Mouse (Mus musculus): Measurements from ENCODE around the gene Zfp710. TPM values are rescaled to one million over a fixed set of nuclear protein-coding genes. Genes with fewer than 3 reads are reported as not detected.
A peak's percentile ranks its signal among the peaks of the same experiment; 100 is the strongest.

The Zfp710 gene
- polyA plus RNA-seq, 1 experiment from 2014 or later: 10.3 TPM

DNA sequence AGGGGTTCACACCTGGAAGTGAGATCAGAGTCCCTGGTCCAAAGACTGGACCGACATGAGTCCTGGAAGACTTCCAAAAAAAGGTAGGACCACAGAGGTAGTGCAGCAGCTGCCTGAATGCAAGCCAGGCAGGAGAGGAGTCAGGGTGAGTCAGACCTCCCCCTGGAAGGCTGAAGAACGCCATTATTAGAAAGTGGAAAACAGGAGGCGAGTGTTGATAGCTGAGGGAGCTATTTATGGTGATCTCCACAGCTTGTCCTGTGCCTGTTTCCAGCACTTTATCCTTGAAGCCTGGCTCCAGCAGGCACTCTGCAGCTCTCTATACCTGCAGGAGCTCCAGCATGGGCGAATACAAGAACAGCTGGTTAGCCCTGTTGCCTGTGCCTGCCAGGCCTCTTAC lies 94.6 kb downstream of the Zfp710 start:
- WGBS: 52% methylated on average over 4 of the region's 4 CpGs

DNA sequence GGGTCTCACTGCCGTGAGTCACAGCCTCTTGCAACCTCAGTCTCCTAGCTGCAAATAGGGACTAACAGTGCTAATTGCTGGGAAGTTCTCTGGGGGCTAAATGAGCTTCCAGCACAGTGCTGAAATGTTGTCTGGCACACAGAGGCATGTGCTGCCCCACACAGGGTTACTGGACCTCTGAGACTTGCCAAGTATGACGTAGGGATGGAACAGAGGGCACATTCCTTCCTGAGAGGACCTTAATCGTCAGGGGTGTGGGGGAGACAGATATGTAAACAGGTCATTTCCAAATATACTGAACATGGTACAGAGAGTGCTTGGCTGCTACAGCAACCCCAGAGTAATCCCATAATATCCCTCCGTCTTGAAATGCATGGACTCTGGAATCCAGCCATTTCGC lies 96.5 kb downstream of the Zfp710 start:
- 41% methylated on average over 5 of the region's 5 CpGs for WGBS
- ATAC-seq (ENCODE audit: low FRiP score, low TSS enrichment) (peak; percentile 69), DNase-seq (ENCODE audit: low spot score) (no peak)
- TF ChIP-seq EP300 (optimal IDR thresholded peaks at IDR 0.05): peak; percentile 34
- TF ChIP-seq CTCF (IDR thresholded peaks at IDR 0.05; ENCODE audit: low read depth): no peak
- Histone ChIP-seq H3K9ac (ENCODE audit: low read length) (no peak overlapping the region), H3K36me3 (ENCODE audit: control insufficient read depth, insufficient read depth, low read length) (no peaks in the 10 kb centered on the region), H3K4me1 (replicated peaks; ENCODE audit: control insufficient read depth, insufficient read depth) (0 out of 2 replicates have a peak, but pooled peaks cover 3% of the 10 kb centered on the region), H3K4me2 (replicated peaks; ENCODE audit: low read depth) (no peak overlapping the region), H3K9me3 (ENCODE audit: control insufficient read depth, low read length) (no peaks in the 10 kb centered on the region), H3K27ac (replicated peaks) (peak overlapping the region; percentile 73), H3K27me3 (ENCODE audit: control insufficient read depth, insufficient read depth, low read length) (no peaks in the 10 kb centered on the region), H3K4me3 (ENCODE audit: low read depth, low read length) (no peak overlapping the region)

More for the DNA sequence above, 94.6 kb downstream of the Zfp710 start:
- TF ChIP-seq EP300 (optimal IDR thresholded peaks at IDR 0.05) (no peak), CTCF (IDR thresholded peaks at IDR 0.05; ENCODE audit: low read depth) (no peak)
- Histone ChIP-seq H3K36me3 (ENCODE audit: control insufficient read depth, insufficient read depth, low read length) (no peaks in the 10 kb centered on the region), H3K27ac (replicated peaks) (peak overlapping the region; percentile 14; the same call in 1 of the 2 replicates), H3K4me3 (ENCODE audit: low read depth, low read length) (no peak overlapping the region), H3K4me2 (replicated peaks; ENCODE audit: low read depth) (no peak overlapping the region), H3K9me3 (ENCODE audit: control insufficient read depth, low read length) (no peaks in the 10 kb centered on the region), H3K27me3 (ENCODE audit: control insufficient read depth, insufficient read depth, low read length) (no peaks in the 10 kb centered on the region), H3K4me1 (replicated peaks; ENCODE audit: control insufficient read depth, insufficient read depth) (0 out of 2 replicates have a peak, but pooled peaks cover 3% of the 10 kb centered on the region), H3K9ac (ENCODE audit: low read length) (no peak overlapping the region)
- ATAC-seq (ENCODE audit: low FRiP score, low TSS enrichment) (no peak), DNase-seq (ENCODE audit: low spot score) (no peak)

DNA sequence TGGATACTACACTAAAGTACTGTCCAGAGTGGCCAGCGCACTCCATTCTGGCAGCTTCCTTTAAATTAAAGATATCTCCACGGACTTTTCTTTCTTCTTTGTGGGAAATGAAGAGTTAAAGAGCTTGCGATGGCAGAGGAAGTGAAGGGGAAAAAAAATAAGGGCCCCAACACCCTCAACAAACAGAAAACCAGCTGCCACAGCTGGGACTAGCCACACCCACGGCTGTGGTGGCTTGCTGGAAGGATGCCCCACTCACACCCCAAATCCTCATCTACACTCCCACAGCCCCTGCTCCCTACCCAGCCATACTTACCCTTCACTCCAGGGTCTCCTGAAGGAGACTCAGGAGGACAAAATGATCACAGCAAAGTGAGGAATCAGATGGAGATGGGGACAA lies 98.5 kb downstream of the Zfp710 start:
- H3K27ac ChIP-seq (replicated peaks): no peak overlapping the region
- H3K4me1 ChIP-seq (replicated peaks; ENCODE audit: control insufficient read depth, insufficient read depth): 0 out of 2 replicates have a peak, but pooled peaks cover 3% of the 10 kb centered on the region
- DNase-seq (ENCODE audit: low spot score): peak; percentile 73
- no peaks in the 10 kb centered on the region for H3K9me3 ChIP-seq (ENCODE audit: control insufficient read depth, low read length)
- H3K36me3 ChIP-seq (ENCODE audit: control insufficient read depth, insufficient read depth, low read length): no peaks in the 10 kb centered on the region
- 35% methylated on average over 4 of the region's 4 CpGs for WGBS
- no peaks in the 10 kb centered on the region for H3K27me3 ChIP-seq (ENCODE audit: control insufficient read depth, insufficient read depth, low read length)
- H3K4me2 ChIP-seq (replicated peaks; ENCODE audit: low read depth): no peak overlapping the region
- H3K9ac ChIP-seq (ENCODE audit: low read length): no peak overlapping the region
- no peak for ATAC-seq (ENCODE audit: low FRiP score, low TSS enrichment)
- no peak for TF ChIP-seq EP300 (optimal IDR thresholded peaks at IDR 0.05)
- no peak overlapping the region for H3K4me3 ChIP-seq (ENCODE audit: low read depth, low read length)

DNA sequence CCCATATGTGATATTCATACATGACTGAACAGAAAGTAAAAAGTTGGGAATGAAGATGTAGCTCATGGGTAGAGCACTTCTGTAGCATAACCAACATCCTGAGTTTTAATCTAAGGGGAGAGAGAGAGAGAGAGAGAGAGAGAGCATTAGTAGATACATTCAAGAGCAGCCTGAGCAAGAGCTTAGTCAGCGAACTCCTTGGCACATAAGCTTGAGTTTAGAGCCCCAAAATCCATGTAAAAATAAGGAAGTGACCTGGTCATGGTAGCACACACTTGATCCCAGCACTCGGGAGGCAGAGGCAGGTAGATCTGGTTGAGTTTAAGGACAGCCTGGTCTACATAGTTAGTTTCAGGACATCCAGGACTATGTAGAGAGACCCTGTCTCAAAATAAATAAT lies 99.1 kb downstream of the Zfp710 start:
- H3K27me3 ChIP-seq (ENCODE audit: control insufficient read depth, insufficient read depth, low read length): no peaks in the 10 kb centered on the region
- H3K27ac ChIP-seq (replicated peaks): no peak overlapping the region
- TF ChIP-seq CTCF (IDR thresholded peaks at IDR 0.05; ENCODE audit: low read depth) (no peak), EP300 (optimal IDR thresholded peaks at IDR 0.05) (no peak)
- H3K9me3 ChIP-seq (ENCODE audit: control insufficient read depth, low read length): no peaks in the 10 kb centered on the region
- ATAC-seq (ENCODE audit: low FRiP score, low TSS enrichment) (no peak), DNase-seq (ENCODE audit: low spot score) (no peak)
- H3K4me2 ChIP-seq (replicated peaks; ENCODE audit: low read depth): no peak overlapping the region
- no peaks in the 10 kb centered on the region for H3K36me3 ChIP-seq (ENCODE audit: control insufficient read depth, insufficient read depth, low read length)
- H3K9ac ChIP-seq (ENCODE audit: low read length): no peak overlapping the region
- 0 out of 2 replicates have a peak, but pooled peaks cover 3% of the 10 kb centered on the region for H3K4me1 ChIP-seq (replicated peaks; ENCODE audit: control insufficient read depth, insufficient read depth)
- WGBS: 80% methylated on average over 2 of the region's 2 CpGs
- no peak overlapping the region for H3K4me3 ChIP-seq (ENCODE audit: low read depth, low read length)

DNA sequence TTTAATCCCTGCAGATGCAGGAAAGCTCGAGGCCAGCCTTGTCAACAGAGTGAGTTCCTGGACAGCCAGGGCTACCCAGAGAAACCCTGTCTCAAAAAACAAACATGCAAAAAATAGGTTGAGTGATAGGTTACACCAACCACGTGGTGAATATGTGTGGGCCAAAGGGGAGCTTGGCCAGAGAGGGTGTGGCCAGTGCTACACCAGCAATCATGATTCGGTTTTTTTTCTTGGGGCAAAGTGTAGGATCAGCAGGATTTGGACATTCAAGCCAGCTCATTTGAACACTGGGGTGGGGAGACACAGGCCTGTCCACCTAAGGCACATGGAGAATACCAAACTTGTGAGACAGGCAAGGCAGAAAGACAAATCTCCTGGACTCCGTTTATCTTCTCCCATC lies 104.7 kb downstream of the Zfp710 start:
- H3K27ac ChIP-seq (replicated peaks): peak overlapping the region; percentile 75; the same call in 1 of the 2 replicates
- DNase-seq (ENCODE audit: low spot score) (peak; percentile 77), ATAC-seq (ENCODE audit: low FRiP score, low TSS enrichment) (peak; percentile 82)
- H3K4me2 ChIP-seq (replicated peaks; ENCODE audit: low read depth): no peak overlapping the region
- TF ChIP-seq CTCF (IDR thresholded peaks at IDR 0.05; ENCODE audit: low read depth) (no peak), EP300 (optimal IDR thresholded peaks at IDR 0.05) (no peak)
- H3K4me3 ChIP-seq (ENCODE audit: low read depth, low read length): no peak overlapping the region
- H3K36me3 ChIP-seq (ENCODE audit: control insufficient read depth, insufficient read depth, low read length): no peaks in the 10 kb centered on the region
- no peaks in the 10 kb centered on the region; the same call in 1 of the 2 replicates for H3K4me1 ChIP-seq (replicated peaks; ENCODE audit: control insufficient read depth, insufficient read depth)
- H3K9ac ChIP-seq (ENCODE audit: low read length): no peak overlapping the region
- 42% methylated on average over 4 of the region's 4 CpGs for WGBS
- no peaks in the 10 kb centered on the region for H3K27me3 ChIP-seq (ENCODE audit: control insufficient read depth, insufficient read depth, low read length)
- no peaks in the 10 kb centered on the region for H3K9me3 ChIP-seq (ENCODE audit: control insufficient read depth, low read length)

DNA sequence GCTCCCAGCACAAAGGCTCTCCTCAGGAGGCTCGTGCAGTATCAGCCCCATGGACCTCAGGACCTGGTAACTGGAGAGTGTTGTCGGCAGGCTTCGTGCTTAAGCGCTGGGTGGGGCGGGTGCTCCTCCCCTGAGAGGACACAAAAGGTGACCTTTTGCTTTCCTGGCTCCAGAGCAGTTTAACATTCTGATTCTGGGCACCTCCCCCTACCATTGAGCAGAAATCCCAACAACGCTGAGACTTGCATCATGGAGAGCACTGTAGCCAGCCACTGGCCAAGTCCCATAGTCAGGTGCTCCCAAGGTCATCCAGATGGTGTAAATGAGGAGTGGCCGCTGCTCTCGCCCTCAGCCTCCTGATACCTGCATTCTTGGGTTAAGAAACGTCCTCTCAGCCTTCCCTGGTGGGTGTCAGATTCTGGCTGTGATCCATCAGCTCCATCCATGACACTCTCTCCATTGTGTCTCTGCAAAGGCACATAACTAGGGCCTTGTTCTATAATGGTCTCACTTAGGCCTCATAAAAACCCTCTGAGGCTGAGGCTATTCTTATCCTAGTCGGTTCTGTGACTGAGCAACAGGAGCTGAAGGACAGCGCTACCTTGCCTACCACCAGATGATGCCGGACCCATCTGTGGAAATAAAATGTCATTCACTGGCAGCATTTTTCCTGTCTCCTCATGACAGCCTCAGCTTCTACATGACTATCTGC lies 105.9 kb downstream of the Zfp710 start:
- 44% methylated on average over 12 of the region's 12 CpGs for WGBS
- peak overlapping the region; percentile 75 for H3K27ac ChIP-seq (replicated peaks)
- no peaks in the 10 kb centered on the region for H3K27me3 ChIP-seq (ENCODE audit: control insufficient read depth, insufficient read depth, low read length)
- no peak overlapping the region for H3K4me3 ChIP-seq (ENCODE audit: low read depth, low read length)
- H3K9me3 ChIP-seq (ENCODE audit: control insufficient read depth, low read length): no peaks in the 10 kb centered on the region
- H3K36me3 ChIP-seq (ENCODE audit: control insufficient read depth, insufficient read depth, low read length): no peaks in the 10 kb centered on the region
- H3K4me1 ChIP-seq (replicated peaks; ENCODE audit: control insufficient read depth, insufficient read depth): peaks cover 3% of the 10 kb centered on the region; the same call in 1 of the 2 replicates
- H3K9ac ChIP-seq (ENCODE audit: low read length): no peak overlapping the region
- TF ChIP-seq EP300 (optimal IDR thresholded peaks at IDR 0.05) (no peak), CTCF (IDR thresholded peaks at IDR 0.05; ENCODE audit: low read depth) (no peak)
- H3K4me2 ChIP-seq (replicated peaks; ENCODE audit: low read depth): no peak overlapping the region
- ATAC-seq (ENCODE audit: low FRiP score, low TSS enrichment): peak; percentile 81
- DNase-seq (ENCODE audit: low spot score): peak; percentile 76
